Mouse (Mus musculus) left cerebral cortex, postnatal 14 days (tissue): ENCODE data around the gene Crtap. TPM values are rescaled to one million over a fixed set of nuclear protein-coding genes. Genes with fewer than 3 reads are reported as not detected.
"Not testable (repeated sequence)": the region's sequence is repeated elsewhere in the genome, so short reads cannot be mapped to it uniquely, and the experiment has no call there.

Experiments used
- DNase-seq, 2 experiments: peaks; one replicate each; pipeline ENCODE4 v3.0.0; 2021 to 2022; ENCODE audit warnings: low spot score in 2 of 2, mixed read lengths in 1 of 2
- intact Hi-C: fragments of 180-260 bp; cut with DNase I; formaldehyde crosslinking; loops from one replicate; pipeline ENCODE4 v1.15.1; 2025
- total RNA-seq, 2 experiments: library from RNA; stranded (reverse); gene quantifications; 2 replicates each; pipeline ENCODE4 v1.2.3; 2021

Crtap gene
- total RNA-seq, 2 experiments from 2014 or later: 8.0 to 8.6 TPM

- DNase-seq: peak; percentile 69 to 75
- intact Hi-C loops: no loop called here
Measured at GRCm38 (mm10) chr9:114400949-114401684, 10.6 kb upstream of the Crtap start, which contains the start of the genes Glb1 and Tmppe. Gene Glb1, plus strand, starts transcription at chr9:114401076. Gene Tmppe, plus strand, starts transcription at chr9:114401105.

- DNase-seq: no peak
- intact Hi-C loops: no loop called here
Measured at GRCm38 (mm10) chr9:114400588-114400948, 10.1 kb upstream of the Crtap start.

- no peak for DNase-seq
- intact Hi-C loops: no loop called here
Measured at GRCm38 (mm10) chr9:114399680-114400079, 9.2 kb upstream of the Crtap start.

- no peak for DNase-seq
- intact Hi-C loops: no loop called here
Measured at GRCm38 (mm10) chr9:114395258-114395657, 4.8 kb upstream of the Crtap start.

- DNase-seq: no peak
- intact Hi-C loops: no loop called here
Measured at GRCm38 (mm10) chr9:114394677-114395076, 4.2 kb upstream of the Crtap start.

GRCm38 (mm10) chr9:114394136-114394535 lies 3.7 kb upstream of the Crtap start:
- DNase-seq, intact Hi-C loops: not testable (repeated sequence)

- intact Hi-C loops: no loop called here
- DNase-seq: no peak
Measured at GRCm38 (mm10) chr9:114390749-114391075, 237 bp upstream of the Crtap start.

- DNase-seq: no peak
- intact Hi-C loops: loop anchor here (10.0 kb wide), 1 partner anchor 395 kb away; no protein-coding TSS in a partner anchor
Measured at GRCm38 (mm10) chr9:114389371-114389904, 1.0 kb downstream of the Crtap start.

GRCm38 (mm10) chr9:114388701-114389370 lies 1.6 kb downstream of the Crtap start:
- intact Hi-C loops: loop anchor here (10.0 kb wide), 1 partner anchor 394 kb away; no protein-coding TSS in a partner anchor
- DNase-seq: no peak

GRCm38 (mm10) chr9:114388288-114388687 lies 2.2 kb downstream of the Crtap start:
- intact Hi-C loops: loop anchor here (10.0 kb wide), 1 partner anchor 393 kb away; no protein-coding TSS in a partner anchor
- no peak for DNase-seq

GRCm38 (mm10) chr9:114387086-114387485 lies 3.4 kb downstream of the Crtap start:
- no peak for DNase-seq
- intact Hi-C loops: loop anchor here (10.0 kb wide), 1 partner anchor 392 kb away; no protein-coding TSS in a partner anchor

GRCm38 (mm10) chr9:114385160-114385559 lies 5.3 kb downstream of the Crtap start:
- intact Hi-C loops: loop anchor here (10.0 kb wide), 1 partner anchor 390 kb away; no protein-coding TSS in a partner anchor
- no peak for DNase-seq

GRCm38 (mm10) chr9:114384691-114385090 lies 5.8 kb downstream of the Crtap start:
- intact Hi-C loops: loop anchor here (10.0 kb wide), 1 partner anchor 390 kb away; no protein-coding TSS in a partner anchor
- DNase-seq: no peak

- no peak for DNase-seq
- intact Hi-C loops: loop anchor here (10.0 kb wide), 1 partner anchor 388 kb away; no protein-coding TSS in a partner anchor
Measured at GRCm38 (mm10) chr9:114382936-114383710, 7.4 kb downstream of the Crtap start.

GRCm38 (mm10) chr9:114380881-114381733 lies 9.4 kb downstream of the Crtap start:
- DNase-seq: peak in 1 of 2 experiments; percentile 55
- intact Hi-C loops: loop anchor here (2.0 to 10.0 kb wide), 2 partner anchors 62 to 386 kb away; no protein-coding TSS in a partner anchor

- no peak for DNase-seq
- intact Hi-C loops: loop anchor here (2.0 to 10.0 kb wide), 2 partner anchors 61 to 385 kb away; no protein-coding TSS in a partner anchor
Measured at GRCm38 (mm10) chr9:114379871-114380270, 10.6 kb downstream of the Crtap start.

GRCm38 (mm10) chr9:114377168-114377567 lies 13.3 kb downstream of the Crtap start:
- intact Hi-C loops: no loop called here
- DNase-seq: no peak

GRCm38 (mm10) chr9:114375276-114375962 lies 15.1 kb downstream of the Crtap start:
- no peak for DNase-seq
- intact Hi-C loops: no loop called here
